Mouse (Mus musculus) midbrain, embryonic 13.5 days (tissue): ENCODE measurements at regions not wholly inside any gene's neighbourhood (a gene's known extent, or its start where the extent isn't known, plus 50 kb on each side); places are given as distances from the start of the nearest gene placed in this dataset.

ENCODE experiments used
- ATAC-seq: fragments of 200-750 bp; cut with Nextera tagmentation; 2 replicates; pipeline ENCODE4 v1.8.0; 2017; ENCODE audit warnings: mild to moderate bottlenecking, moderate TSS enrichment, moderate library complexity
- H3K27ac ChIP-seq: fragments of 300-500 bp; sonication (generic); 2 replicates; pipeline ENCODE4 v1.5.1; 2015; ENCODE audit warnings: inconsistent platforms, mild to moderate bottlenecking, moderate library complexity
- H3K27me3 ChIP-seq: fragments of 300-500 bp; sonication (generic); 2 replicates; pipeline ENCODE4 v1.6.1; 2015; ENCODE audit warnings: mild to moderate bottlenecking, inconsistent platforms
- H3K36me3 ChIP-seq: fragments of 300-500 bp; sonication (generic); 2 replicates; pipeline ENCODE4 v1.6.1; 2015; ENCODE audit warnings: mild to moderate bottlenecking, inconsistent platforms
- H3K4me1 ChIP-seq: fragments of 300-500 bp; sonication (generic); replicated peaks from 2 replicates; pipeline ENCODE4 v1.6.1; 2015; ENCODE audit warnings: inconsistent platforms
- H3K4me2 ChIP-seq: fragments of 300-500 bp; sonication (generic); replicated peaks from 2 replicates; pipeline ENCODE4 v1.6.1; 2015; ENCODE audit warnings: moderate library complexity, mild to moderate bottlenecking, inconsistent platforms
- H3K4me3 ChIP-seq: fragments of 300-500 bp; sonication (generic); replicated peaks from 2 replicates; pipeline ENCODE4 v1.5.1; 2015; ENCODE audit warnings: mild to moderate bottlenecking, inconsistent platforms
- H3K9ac ChIP-seq: fragments of 300-500 bp; sonication (generic); replicated peaks from 2 replicates; pipeline ENCODE4 v1.6.1; 2015; ENCODE audit warnings: mild to moderate bottlenecking, inconsistent platforms
- H3K9me3 ChIP-seq: fragments of 300-500 bp; sonication (generic); 2 replicates; pipeline ENCODE4 v1.6.1; 2016; ENCODE audit warnings: mild to moderate bottlenecking, inconsistent platforms
- WGBS: fragments of 180-500 bp; shearing (Covaris S2); methylation state at CpG from one replicate; pipeline ENCODE4 v1.1.7; 2015; 5-methylcytosine and 5-hydroxymethylcytosine counted together

DNA sequence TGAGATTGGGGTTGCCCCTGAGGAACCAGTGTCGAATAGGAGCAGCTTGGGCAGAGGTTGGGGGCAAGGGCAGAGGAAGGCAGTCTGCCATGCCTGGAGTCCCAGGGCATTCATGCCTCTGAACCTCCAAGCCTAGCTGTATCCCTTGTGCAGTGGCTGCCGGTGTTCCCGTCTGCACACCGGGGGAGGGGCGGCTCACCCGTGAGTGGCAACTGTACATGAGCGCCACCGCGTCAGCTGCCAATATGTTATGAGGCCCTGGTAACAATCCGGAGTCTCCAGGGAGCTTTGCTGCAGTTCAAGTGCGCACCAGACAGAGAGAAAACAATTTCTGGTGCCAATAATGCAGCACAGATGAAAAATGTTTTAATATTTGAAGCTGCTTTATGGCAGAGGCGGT, 198.4 kb downstream of the Tshz3 start:
- H3K36me3 ChIP-seq: no peaks in the 10 kb centered on the region
- peak; percentile 80 for ATAC-seq
- no peaks in the 10 kb centered on the region for H3K9me3 ChIP-seq
- peaks cover 21% of the 10 kb centered on the region for H3K4me1 ChIP-seq
- H3K4me3 ChIP-seq: no peak overlapping the region
- 43% methylated on average over 12 of the region's 12 CpGs for WGBS
- H3K4me2 ChIP-seq: peak overlapping the region; percentile 9; the same call in 1 of the 2 replicates
- H3K27ac ChIP-seq: peak overlapping the region; percentile 39; the same call in 1 of the 2 replicates
- H3K27me3 ChIP-seq: peaks cover 19% of the 10 kb centered on the region
- H3K9ac ChIP-seq: peak overlapping the region; percentile 32; the same call in 1 of the 2 replicates

DNA sequence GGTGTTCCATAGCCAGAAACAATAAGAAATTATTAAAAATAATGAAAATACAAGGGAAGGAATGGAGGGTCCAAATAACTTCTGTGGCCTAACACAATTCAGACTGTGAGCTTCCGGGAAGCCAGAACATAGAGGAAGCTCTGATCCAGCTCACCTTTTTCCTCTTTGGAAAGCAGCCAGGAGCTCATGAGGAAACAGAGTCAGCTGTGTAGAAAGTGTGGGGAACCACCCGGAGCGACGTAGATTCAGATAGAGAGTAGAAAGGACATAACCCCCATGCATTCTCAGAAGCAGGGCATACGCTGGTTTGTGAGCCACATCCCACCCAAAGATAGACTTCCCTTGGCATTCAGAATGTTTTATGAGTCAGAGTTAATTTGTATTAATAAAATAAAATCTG, 203.6 kb downstream of the Tshz3 start:
- Histone ChIP-seq H3K4me2 (no peak overlapping the region), H3K36me3 (no peaks in the 10 kb centered on the region), H3K4me3 (no peak overlapping the region), H3K27ac (no peak overlapping the region), H3K4me1 (peaks cover 2% of the 10 kb centered on the region), H3K9me3 (no peaks in the 10 kb centered on the region), H3K27me3 (no peaks in the 10 kb centered on the region), H3K9ac (no peak overlapping the region)
- 93% methylated on average over 5 of the region's 5 CpGs for WGBS
- no peak for ATAC-seq

DNA sequence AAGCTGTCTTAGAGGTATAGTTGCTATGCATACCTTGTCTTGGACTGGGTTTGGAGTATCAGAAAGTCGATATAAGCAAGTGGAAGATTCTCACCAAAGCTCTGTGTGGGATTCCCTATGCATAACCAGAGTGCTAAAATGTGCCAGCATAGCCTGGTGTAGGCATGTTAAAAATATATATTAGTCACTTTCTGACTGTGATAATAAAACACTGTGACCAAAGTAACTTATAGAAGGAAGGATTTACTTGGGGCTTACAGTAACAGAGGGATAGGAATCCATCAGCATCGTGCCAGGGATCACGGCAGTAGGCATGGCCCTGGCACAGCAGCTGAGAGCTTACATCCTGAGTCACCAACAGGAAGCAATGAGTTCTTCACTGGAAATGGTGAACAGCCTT, 215.4 kb downstream of the Tshz3 start:
- 92% methylated on average over 3 of the region's 3 CpGs for WGBS
- Histone ChIP-seq H3K9ac (no peak overlapping the region), H3K27me3 (no peaks in the 10 kb centered on the region), H3K36me3 (no peaks in the 10 kb centered on the region), H3K4me3 (no peak overlapping the region), H3K4me1 (no peaks in the 10 kb centered on the region), H3K27ac (no peak overlapping the region), H3K9me3 (no peaks in the 10 kb centered on the region), H3K4me2 (no peak overlapping the region)
- ATAC-seq: no peak

DNA sequence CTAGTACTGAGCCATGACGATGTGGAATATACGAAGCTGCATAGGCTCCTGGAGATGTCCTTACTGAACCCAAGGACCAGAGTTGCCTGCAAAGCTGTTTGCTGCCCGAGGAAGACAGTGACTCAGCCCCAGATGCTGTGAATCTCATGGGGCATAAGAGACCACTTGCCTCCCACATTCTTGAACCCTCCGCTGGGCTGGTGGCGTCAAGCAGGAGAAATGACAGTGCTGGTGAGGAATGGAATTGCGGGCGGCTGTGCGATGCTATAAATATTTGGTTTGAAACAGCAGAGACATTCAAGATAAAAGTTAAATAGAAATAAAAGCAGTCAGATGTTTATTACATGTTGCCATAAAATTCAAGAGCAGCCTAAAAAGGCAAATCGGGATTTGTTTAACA, 216.3 kb downstream of the Tshz3 start:
- ATAC-seq: no peak
- Histone ChIP-seq H3K4me1 (no peaks in the 10 kb centered on the region), H3K9me3 (no peaks in the 10 kb centered on the region), H3K4me3 (no peak overlapping the region), H3K27me3 (no peaks in the 10 kb centered on the region), H3K36me3 (no peaks in the 10 kb centered on the region), H3K27ac (no peak overlapping the region), H3K4me2 (no peak overlapping the region), H3K9ac (no peak overlapping the region)
- 88% methylated on average over 9 of the region's 9 CpGs for WGBS

DNA sequence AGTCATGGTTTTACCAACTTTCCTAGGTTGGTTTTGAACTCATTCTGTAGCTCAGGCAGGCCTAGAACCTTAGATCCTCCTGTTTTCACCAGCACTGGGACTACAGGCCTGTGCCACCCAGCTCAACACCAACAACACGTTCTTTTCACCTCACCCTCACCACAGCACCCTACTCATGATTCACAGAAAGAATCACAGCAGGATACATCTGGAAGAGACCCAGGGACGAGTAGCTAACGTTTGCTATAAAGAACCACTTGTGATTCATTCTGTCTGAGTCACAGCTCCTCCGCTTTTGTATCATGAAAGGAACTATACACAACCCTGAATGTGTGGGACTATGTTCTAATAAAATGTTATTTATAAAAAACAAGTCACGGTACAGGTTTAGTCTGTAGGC, 217.3 kb downstream of the Tshz3 start:
- no peak for ATAC-seq
- H3K4me2 ChIP-seq: no peak overlapping the region
- no peak overlapping the region for H3K9ac ChIP-seq
- no peak overlapping the region for H3K27ac ChIP-seq
- no peaks in the 10 kb centered on the region for H3K27me3 ChIP-seq
- no peaks in the 10 kb centered on the region for H3K4me1 ChIP-seq
- 83% methylated on average over 5 of the region's 5 CpGs for WGBS
- H3K36me3 ChIP-seq: no peaks in the 10 kb centered on the region
- no peak overlapping the region for H3K4me3 ChIP-seq
- H3K9me3 ChIP-seq: no peaks in the 10 kb centered on the region

DNA sequence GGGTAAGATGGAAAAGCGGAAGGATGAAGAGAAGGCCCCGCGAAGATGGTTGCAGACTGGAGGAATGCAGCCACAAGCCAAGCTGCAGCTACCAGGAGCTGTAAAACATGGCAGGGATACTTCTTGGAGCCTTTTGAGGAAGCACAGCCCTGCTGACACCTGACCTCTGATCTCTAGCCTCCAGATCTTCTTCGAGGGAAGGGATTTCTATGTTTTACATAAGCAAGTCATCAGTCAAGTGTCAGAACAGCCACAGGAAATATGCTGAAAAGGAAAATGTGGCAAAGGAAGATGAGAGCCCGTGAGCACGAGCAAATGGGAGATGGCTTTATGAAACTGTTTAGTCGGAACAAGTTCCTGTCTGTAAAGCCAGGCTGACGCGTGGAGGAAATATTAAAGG, 219.1 kb downstream of the Tshz3 start:
- WGBS: 83% methylated on average over 9 of the region's 9 CpGs
- H3K9ac ChIP-seq: no peak overlapping the region
- no peak overlapping the region for H3K27ac ChIP-seq
- H3K4me3 ChIP-seq: no peak overlapping the region
- H3K4me2 ChIP-seq: no peak overlapping the region
- no peaks in the 10 kb centered on the region for H3K9me3 ChIP-seq
- no peaks in the 10 kb centered on the region for H3K27me3 ChIP-seq
- H3K36me3 ChIP-seq: no peaks in the 10 kb centered on the region
- no peak for ATAC-seq
- H3K4me1 ChIP-seq: 0 out of 2 replicates have a peak, but pooled peaks cover under 1% of the 10 kb centered on the region

DNA sequence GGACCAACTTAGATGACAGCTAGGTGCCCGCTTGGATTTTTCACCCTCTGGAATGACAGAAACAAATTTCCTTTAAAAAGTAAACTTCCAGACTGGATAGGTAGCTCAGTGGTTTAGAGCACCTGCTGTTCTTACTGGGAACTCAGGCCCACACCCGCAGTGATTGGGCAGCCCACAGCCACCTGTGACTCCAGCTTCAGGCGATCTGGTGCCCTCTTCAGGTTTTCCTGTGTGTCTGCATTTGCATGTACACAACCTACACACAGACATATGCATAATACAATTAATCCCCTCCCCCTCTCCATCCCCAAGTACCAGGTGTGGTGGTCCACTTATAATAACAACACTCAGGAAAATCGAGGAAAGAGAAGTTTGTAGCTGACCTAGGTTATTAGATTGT, 221.5 kb downstream of the Tshz3 start:
- no peaks in the 10 kb centered on the region for H3K9me3 ChIP-seq
- no peak overlapping the region for H3K4me3 ChIP-seq
- H3K9ac ChIP-seq: no peak overlapping the region
- H3K27ac ChIP-seq: no peak overlapping the region
- no peak for ATAC-seq
- no peaks in the 10 kb centered on the region for H3K27me3 ChIP-seq
- 84% methylated on average over 4 of the region's 4 CpGs for WGBS
- H3K4me2 ChIP-seq: no peak overlapping the region
- 0 out of 2 replicates have a peak, but pooled peaks cover 3% of the 10 kb centered on the region for H3K4me1 ChIP-seq
- no peaks in the 10 kb centered on the region for H3K36me3 ChIP-seq

DNA sequence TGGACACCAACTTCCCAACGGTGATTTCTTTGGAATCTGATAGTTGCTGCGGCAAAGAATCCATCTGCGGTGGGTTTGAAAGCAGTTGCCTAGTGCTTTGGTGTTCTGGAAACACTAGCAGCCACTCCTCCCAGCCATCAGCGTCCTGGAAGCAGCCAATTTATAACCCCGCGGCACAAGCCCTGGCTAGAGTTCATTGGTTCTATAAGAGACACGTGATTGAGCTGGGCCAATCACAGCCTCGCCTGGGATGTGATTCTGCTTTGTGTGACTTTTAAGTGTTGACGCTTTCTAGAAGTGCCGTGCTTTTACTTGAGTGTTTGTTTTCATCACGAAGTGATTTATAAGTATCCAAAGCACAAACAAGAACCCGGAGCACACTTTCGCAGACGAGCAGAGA, 223.1 kb downstream of the Tshz3 start:
- 86% methylated on average over 14 of the region's 14 CpGs for WGBS
- no peaks in the 10 kb centered on the region for H3K9me3 ChIP-seq
- H3K4me3 ChIP-seq: no peak overlapping the region
- no peak overlapping the region for H3K9ac ChIP-seq
- 0 out of 2 replicates have a peak, but pooled peaks cover 3% of the 10 kb centered on the region for H3K4me1 ChIP-seq
- H3K27me3 ChIP-seq: no peaks in the 10 kb centered on the region
- no peak overlapping the region for H3K27ac ChIP-seq
- no peaks in the 10 kb centered on the region for H3K36me3 ChIP-seq
- H3K4me2 ChIP-seq: no peak overlapping the region
- ATAC-seq: no peak

DNA sequence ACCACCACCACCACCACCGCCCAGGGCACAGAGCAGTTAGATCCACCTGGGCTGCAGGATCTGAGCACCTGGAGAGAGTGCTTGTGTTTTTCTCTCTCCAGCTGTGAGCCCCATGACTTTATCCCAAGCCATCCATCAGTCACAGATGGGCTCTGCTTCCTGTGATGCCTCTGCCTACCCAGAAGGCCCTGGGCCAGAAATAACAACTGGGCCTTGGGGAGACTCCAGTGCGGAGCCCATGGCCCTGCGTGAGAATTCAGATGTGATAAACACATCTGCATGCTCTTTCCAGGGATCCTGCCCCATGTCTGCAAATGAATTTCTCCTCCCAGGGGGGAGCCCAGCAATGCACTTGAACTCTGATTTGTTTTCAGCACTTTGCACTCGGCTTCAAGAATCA, 235.6 kb downstream of the Tshz3 start:
- Histone ChIP-seq H3K9ac (no peak overlapping the region), H3K27ac (no peak overlapping the region), H3K36me3 (no peaks in the 10 kb centered on the region), H3K27me3 (no peaks in the 10 kb centered on the region), H3K4me3 (no peak overlapping the region), H3K4me1 (peaks cover 12% of the 10 kb centered on the region), H3K4me2 (no peak overlapping the region), H3K9me3 (no peaks in the 10 kb centered on the region)
- ATAC-seq: no peak
- WGBS: 71% methylated on average over 3 of the region's 4 CpGs

DNA sequence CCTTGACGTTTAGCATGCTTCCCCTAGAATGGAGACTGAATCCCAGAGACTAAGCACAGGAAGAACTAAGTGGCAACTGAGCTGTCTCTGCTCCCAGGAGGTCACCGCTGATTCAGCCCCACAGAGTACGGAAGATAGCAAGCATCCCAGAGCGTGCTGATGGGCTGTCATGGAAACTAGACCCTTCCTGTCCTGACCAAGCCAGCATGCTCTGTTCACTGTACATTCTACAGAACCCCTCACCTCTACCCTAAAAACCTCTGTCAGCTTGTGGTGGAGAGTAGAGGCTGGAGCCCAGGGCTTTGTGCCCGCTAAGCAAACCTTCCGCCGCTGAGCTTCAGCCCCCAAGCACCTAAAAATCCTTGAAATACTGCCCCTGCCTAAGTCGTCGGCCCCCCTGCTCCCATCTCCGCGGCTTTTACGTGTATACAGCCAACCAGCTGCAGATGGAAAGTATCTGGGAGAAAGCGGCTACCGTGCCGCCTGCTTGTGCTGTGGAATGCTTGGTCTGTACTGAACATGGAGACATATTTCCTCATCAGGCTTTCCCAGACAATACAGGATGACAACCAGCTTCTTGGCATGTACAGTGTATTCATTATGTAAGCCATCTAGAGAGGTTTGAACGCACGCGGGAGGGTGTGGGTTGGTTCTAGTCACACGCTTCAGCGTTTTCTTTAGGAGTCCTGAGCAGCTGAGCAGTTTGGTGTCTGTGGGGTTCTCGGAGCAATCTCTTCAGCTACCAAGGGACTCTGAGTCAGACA, 237.1 kb downstream of the Tshz3 start:
- no peak overlapping the region for H3K9ac ChIP-seq
- no peaks in the 10 kb centered on the region for H3K27me3 ChIP-seq
- no peaks in the 10 kb centered on the region for H3K4me1 ChIP-seq
- no peaks in the 10 kb centered on the region for H3K36me3 ChIP-seq
- ATAC-seq: 0 out of 2 replicates have a peak, but pooled peaks have one; percentile 34
- 82% methylated on average over 21 of the region's 21 CpGs for WGBS
- H3K27ac ChIP-seq: no peak overlapping the region
- H3K9me3 ChIP-seq: no peaks in the 10 kb centered on the region
- H3K4me2 ChIP-seq: no peak overlapping the region
- no peak overlapping the region for H3K4me3 ChIP-seq

DNA sequence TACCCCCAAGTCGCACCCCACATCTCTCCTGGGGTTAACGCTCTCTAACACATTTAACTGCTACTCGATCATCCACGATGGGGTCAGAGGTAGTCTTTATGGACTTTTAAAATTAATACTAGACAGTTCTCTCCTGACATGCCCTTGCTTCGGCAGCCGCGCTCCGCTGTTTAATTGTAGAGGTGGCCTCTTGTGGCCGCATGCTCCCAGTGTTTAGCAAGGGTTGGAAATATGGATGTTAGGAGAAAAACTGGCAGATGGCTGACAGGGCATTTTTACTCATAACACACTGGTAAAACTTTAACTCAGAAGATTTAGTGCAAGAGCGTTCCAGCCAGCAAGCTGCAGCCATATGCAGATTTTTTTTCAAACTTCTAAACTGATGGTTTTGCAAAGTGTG, 242.7 kb downstream of the Tshz3 start:
- Histone ChIP-seq H3K9me3 (no peaks in the 10 kb centered on the region), H3K27me3 (no peaks in the 10 kb centered on the region), H3K4me2 (no peak overlapping the region), H3K9ac (no peak overlapping the region), H3K4me3 (no peak overlapping the region), H3K27ac (no peak overlapping the region), H3K4me1 (peaks cover 8% of the 10 kb centered on the region), H3K36me3 (no peaks in the 10 kb centered on the region)
- no peak for ATAC-seq
- WGBS: 75% methylated on average over 10 of the region's 10 CpGs

DNA sequence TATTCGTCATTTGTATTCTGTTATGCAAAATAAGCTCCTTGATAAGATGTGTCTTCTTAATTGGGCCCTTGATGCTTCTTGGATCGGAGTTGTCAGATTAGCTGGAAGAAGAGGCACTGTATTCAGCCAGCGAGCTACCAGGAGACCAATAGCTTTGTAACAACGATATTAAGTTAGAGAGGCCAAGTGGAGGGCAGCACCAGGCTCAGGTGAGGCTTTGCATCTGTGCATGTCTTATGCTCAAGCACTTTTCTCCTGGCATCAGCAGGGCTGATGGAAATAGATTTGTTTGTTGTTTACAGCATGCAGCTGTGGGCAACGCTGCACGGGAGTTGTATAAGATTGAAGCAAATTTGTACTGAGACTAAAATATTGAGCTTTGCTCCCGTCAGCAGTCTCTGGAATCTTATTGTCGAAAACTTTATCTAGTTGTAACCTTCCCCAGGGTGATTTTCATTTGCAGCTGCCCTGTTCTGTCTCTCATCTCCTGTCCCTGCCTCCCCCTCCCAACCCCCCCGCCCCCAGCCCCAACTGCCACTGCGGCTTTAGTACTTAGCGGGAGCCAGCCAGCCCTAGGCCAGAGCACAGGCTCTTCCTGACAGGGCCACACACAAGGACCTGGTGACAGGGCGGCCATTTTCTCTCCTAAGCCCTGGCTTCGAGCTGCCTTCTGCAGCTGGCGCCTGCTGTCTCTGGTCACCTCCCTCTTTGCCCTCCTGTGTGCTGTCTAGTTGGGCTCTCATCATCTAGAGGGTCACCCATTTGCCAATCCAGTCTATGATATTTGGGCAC, 247.3 kb downstream of the Tshz3 start:
- H3K9ac ChIP-seq: no peak overlapping the region
- ATAC-seq: peak; percentile 81
- no peaks in the 10 kb centered on the region for H3K27me3 ChIP-seq
- 52% methylated on average over 14 of the region's 14 CpGs for WGBS
- H3K27ac ChIP-seq: 0 out of 2 replicates have a peak overlapping the region, but pooled peaks have one; percentile 5
- no peak overlapping the region for H3K4me3 ChIP-seq
- no peaks in the 10 kb centered on the region for H3K9me3 ChIP-seq
- peaks cover 20% of the 10 kb centered on the region for H3K4me1 ChIP-seq
- no peak overlapping the region for H3K4me2 ChIP-seq
- no peaks in the 10 kb centered on the region for H3K36me3 ChIP-seq
